Mouse (Mus musculus): ENCODE measurements around the gene Erich2. TPM values are rescaled to one million over a fixed set of nuclear protein-coding genes. Genes with fewer than 3 reads are reported as not detected.

Erich2 gene
- polyA plus RNA-seq, 1 experiment from 2014 or later, result 0.36 TPM

GRCm38 (mm10) chr2:70562981-70563671, 54.5 kb downstream of the Erich2 start:
- H3K36me3 ChIP-seq, result no peaks in the 10 kb centered on the region
- no peaks in the 10 kb centered on the region for H3K9me3 ChIP-seq (replicated peaks)
- peak overlapping the region; percentile 70 for H3K4me2 ChIP-seq
- H3K4me1 ChIP-seq (replicated peaks), result peaks cover 59% of the 10 kb centered on the region
- H3K27ac ChIP-seq (ENCODE audit: poor library complexity, severe bottlenecking), result no peak overlapping the region
- peaks cover 95% of the 10 kb centered on the region for H3K27me3 ChIP-seq (replicated peaks)
- H3K4me3 ChIP-seq, result peak overlapping the region; percentile 33
- no peak for ATAC-seq (ENCODE audit: insufficient number of reproducible peaks, low FRiP score)
- H3K9ac ChIP-seq, result no peak overlapping the region
- WGBS, result under 1% methylated on average over 40 of the region's 40 CpGs

DNA sequence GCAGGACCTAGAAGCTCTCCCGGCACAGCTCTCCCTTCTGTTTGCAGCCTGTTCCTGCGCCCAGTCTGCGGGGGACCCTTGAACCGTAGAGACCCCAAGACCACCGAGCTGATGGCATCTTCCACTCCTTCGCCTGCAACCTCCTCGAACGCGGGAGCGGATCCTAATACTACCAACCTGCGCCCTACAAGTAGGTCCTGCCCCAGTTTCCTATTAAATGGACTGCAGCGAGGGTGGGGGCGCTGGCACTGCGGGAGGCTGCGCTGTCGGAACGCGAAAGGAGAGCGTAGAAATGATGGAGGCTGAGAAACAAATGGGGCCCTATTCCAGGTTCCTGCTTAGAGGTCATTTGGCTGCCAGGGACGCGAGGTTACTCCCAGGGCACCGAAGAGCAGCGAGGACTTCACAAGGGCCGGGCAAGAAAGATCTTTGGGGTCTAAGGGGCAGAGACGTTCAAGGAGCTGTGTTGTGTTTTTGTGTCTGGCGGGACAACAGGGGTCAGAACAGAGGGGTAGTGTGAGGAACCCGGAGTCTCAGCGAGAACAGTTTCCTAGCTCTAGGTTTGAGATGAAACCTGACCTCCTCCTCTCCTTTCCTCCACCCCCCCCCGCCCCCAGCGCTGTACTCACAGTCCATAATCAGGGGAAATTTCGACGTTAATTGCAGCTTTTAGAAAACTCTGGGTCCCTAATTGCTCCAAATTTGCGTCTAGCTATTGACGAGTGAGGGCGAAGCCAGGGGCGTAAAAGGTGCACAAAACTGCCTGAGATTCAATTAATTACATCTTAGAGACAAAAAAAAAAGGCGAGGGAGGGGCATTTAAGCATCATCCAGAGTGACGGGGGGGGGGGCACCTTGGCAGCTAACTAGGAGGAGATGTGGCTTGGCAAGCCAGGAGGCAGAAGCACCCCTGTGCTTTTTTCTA, 55.4 kb downstream of the Erich2 start:
- Histone ChIP-seq H3K36me3 (no peaks in the 10 kb centered on the region), H3K9ac (no peak overlapping the region), H3K27me3 (replicated peaks) (peaks cover 93% of the 10 kb centered on the region), H3K4me2 (peak overlapping the region; percentile 70), H3K4me1 (replicated peaks) (peaks cover 65% of the 10 kb centered on the region), H3K9me3 (replicated peaks) (no peaks in the 10 kb centered on the region), H3K27ac (ENCODE audit: poor library complexity, severe bottlenecking) (no peak overlapping the region), H3K4me3 (peak overlapping the region; percentile 23)
- ATAC-seq (ENCODE audit: insufficient number of reproducible peaks, low FRiP score), result no peak
- 2% methylated on average over 38 of the region's 38 CpGs for WGBS

GRCm38 (mm10) chr2:70564646-70565315, 56.2 kb downstream of the Erich2 start:
- WGBS, result 8% methylated on average over 15 of the region's 15 CpGs
- no peak for ATAC-seq (ENCODE audit: insufficient number of reproducible peaks, low FRiP score)
- no peaks in the 10 kb centered on the region for H3K9me3 ChIP-seq (replicated peaks)

GRCm38 (mm10) chr2:70565651-70566602, 57.3 kb downstream of the Erich2 start:
- H3K4me1 ChIP-seq (replicated peaks), result peaks cover 66% of the 10 kb centered on the region
- H3K9me3 ChIP-seq (replicated peaks), result no peaks in the 10 kb centered on the region
- WGBS, result 3% methylated on average over 30 of the region's 30 CpGs
- no peak for ATAC-seq (ENCODE audit: insufficient number of reproducible peaks, low FRiP score)
- H3K36me3 ChIP-seq, result no peaks in the 10 kb centered on the region
- no peak overlapping the region for H3K27ac ChIP-seq (ENCODE audit: poor library complexity, severe bottlenecking)
- peak overlapping the region; percentile 53 for H3K4me3 ChIP-seq
- peak overlapping the region; percentile 95 for H3K4me2 ChIP-seq
- peak overlapping the region; percentile 13; the same call in 1 of the 2 replicates for H3K9ac ChIP-seq
- peaks cover 90% of the 10 kb centered on the region for H3K27me3 ChIP-seq (replicated peaks)

More at GRCm38 (mm10) chr2:70564646-70565315, 56.2 kb downstream of the Erich2 start:
- Histone ChIP-seq H3K27ac (ENCODE audit: poor library complexity, severe bottlenecking) (no peak overlapping the region), H3K4me2 (no peak overlapping the region), H3K4me3 (no peak overlapping the region), H3K9ac (no peak overlapping the region), H3K4me1 (replicated peaks) (peaks cover 66% of the 10 kb centered on the region), H3K36me3 (no peaks in the 10 kb centered on the region), H3K27me3 (replicated peaks) (peaks cover 92% of the 10 kb centered on the region)

DNA sequence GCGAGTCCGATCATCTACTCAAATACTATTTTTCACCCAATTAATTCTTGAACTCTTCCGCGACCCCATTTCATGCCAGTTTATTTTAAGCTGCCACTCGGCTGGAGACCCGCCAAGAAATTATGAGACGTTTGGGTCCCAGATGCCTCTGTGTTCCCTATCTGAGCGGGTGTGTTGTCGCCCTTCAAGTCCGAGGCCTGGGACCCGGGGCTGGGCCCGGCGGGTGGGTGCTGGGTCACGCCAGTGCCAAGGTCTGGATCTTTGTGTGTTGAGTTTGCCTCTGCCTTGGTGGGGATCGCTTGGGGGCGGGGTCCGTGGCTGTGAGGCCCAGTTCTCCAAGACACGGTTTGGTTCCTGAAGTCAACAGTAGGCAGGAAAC, 58.0 kb downstream of the Erich2 start:
- Histone ChIP-seq H3K4me3 (peak overlapping the region; percentile 53), H3K9me3 (replicated peaks) (no peaks in the 10 kb centered on the region), H3K9ac (no peak overlapping the region), H3K36me3 (no peaks in the 10 kb centered on the region), H3K27me3 (replicated peaks) (peaks cover 90% of the 10 kb centered on the region), H3K4me2 (peak overlapping the region; percentile 95), H3K4me1 (replicated peaks) (peaks cover 66% of the 10 kb centered on the region), H3K27ac (ENCODE audit: poor library complexity, severe bottlenecking) (no peak overlapping the region)
- no peak for ATAC-seq (ENCODE audit: insufficient number of reproducible peaks, low FRiP score)
- 4% methylated on average over 18 of the region's 18 CpGs for WGBS

DNA sequence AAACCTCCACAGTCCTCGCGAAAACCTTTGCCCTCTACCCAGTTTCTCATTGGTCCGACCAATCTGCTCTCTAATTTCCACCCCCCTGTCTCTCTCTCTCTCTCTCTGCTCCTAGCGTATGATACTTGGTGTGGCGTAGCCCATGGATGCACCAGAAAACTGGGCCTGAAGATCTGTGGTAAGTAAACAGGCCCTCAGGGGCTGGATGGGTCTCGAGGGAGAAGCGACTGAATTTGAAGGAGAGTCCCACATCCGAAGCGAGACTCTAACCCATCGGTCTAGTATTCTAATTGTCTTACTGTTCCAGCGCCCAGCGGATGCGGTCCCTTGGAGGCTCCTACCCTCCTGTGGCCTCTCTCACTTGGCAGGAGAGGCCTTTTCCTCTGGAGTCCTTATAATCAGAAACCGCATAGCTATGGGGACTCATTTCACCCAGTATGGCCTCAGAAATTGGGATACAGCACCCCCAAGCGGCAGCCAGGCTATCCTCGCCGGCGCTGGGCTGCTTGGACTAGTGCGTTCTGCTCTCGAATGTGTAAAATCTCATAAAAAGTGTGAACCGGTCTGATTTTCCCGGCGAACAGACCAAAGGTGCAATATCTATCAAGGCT, 58.6 kb downstream of the Erich2 start:
- H3K4me2 ChIP-seq, result peak overlapping the region; percentile 95
- WGBS, result 7% methylated on average over 23 of the region's 23 CpGs
- no peaks in the 10 kb centered on the region for H3K9me3 ChIP-seq (replicated peaks)
- no peak overlapping the region for H3K27ac ChIP-seq (ENCODE audit: poor library complexity, severe bottlenecking)
- ATAC-seq (ENCODE audit: insufficient number of reproducible peaks, low FRiP score), result no peak
- peaks cover 62% of the 10 kb centered on the region for H3K4me1 ChIP-seq (replicated peaks)
- H3K27me3 ChIP-seq (replicated peaks), result peaks cover 91% of the 10 kb centered on the region
- H3K9ac ChIP-seq, result no peak overlapping the region; the same call in 1 of the 2 replicates
- H3K36me3 ChIP-seq, result no peaks in the 10 kb centered on the region
- H3K4me3 ChIP-seq, result peak overlapping the region; percentile 53

GRCm38 (mm10) chr2:70567682-70568077, 59.1 kb downstream of the Erich2 start:
- 1% methylated on average over 12 of the region's 12 CpGs for WGBS
- H3K4me1 ChIP-seq (replicated peaks), result peaks cover 57% of the 10 kb centered on the region
- H3K27me3 ChIP-seq (replicated peaks), result peaks cover 91% of the 10 kb centered on the region
- H3K36me3 ChIP-seq, result no peaks in the 10 kb centered on the region
- H3K9ac ChIP-seq, result peak overlapping the region; percentile 60; the same call in 1 of the 2 replicates
- no peaks in the 10 kb centered on the region for H3K9me3 ChIP-seq (replicated peaks)
- peak overlapping the region; percentile 95 for H3K4me2 ChIP-seq
- peak overlapping the region; percentile 53 for H3K4me3 ChIP-seq
- H3K27ac ChIP-seq (ENCODE audit: poor library complexity, severe bottlenecking), result no peak overlapping the region
- no peak for ATAC-seq (ENCODE audit: insufficient number of reproducible peaks, low FRiP score)

GRCm38 (mm10) chr2:70568198-70568941, 59.8 kb downstream of the Erich2 start:
- peak overlapping the region; percentile 60 for H3K9ac ChIP-seq
- H3K4me1 ChIP-seq (replicated peaks), result peaks cover 51% of the 10 kb centered on the region
- peak overlapping the region; percentile 95 for H3K4me2 ChIP-seq
- under 1% methylated on average over 34 of the region's 34 CpGs for WGBS
- H3K27ac ChIP-seq (ENCODE audit: poor library complexity, severe bottlenecking), result no peak overlapping the region
- no peaks in the 10 kb centered on the region for H3K36me3 ChIP-seq
- peaks cover 90% of the 10 kb centered on the region for H3K27me3 ChIP-seq (replicated peaks)
- ATAC-seq (ENCODE audit: insufficient number of reproducible peaks, low FRiP score), result no peak
- peak overlapping the region; percentile 53 for H3K4me3 ChIP-seq
- H3K9me3 ChIP-seq (replicated peaks), result no peaks in the 10 kb centered on the region

- Histone ChIP-seq H3K4me2 (no peak overlapping the region), H3K9ac (no peak overlapping the region), H3K4me3 (no peak overlapping the region), H3K27ac (ENCODE audit: poor library complexity, severe bottlenecking) (no peak overlapping the region), H3K4me1 (replicated peaks) (peaks cover 24% of the 10 kb centered on the region), H3K9me3 (replicated peaks) (no peaks in the 10 kb centered on the region), H3K36me3 (no peaks in the 10 kb centered on the region), H3K27me3 (replicated peaks) (peaks cover 71% of the 10 kb centered on the region)
- 54% methylated on average over 4 of the region's 4 CpGs for WGBS
- ATAC-seq (ENCODE audit: insufficient number of reproducible peaks, low FRiP score), result no peak
Measured at GRCm38 (mm10) chr2:70571698-70572097, 63.1 kb downstream of the Erich2 start.

Measured in heart, embryonic 12.5 days (tissue).